Mouse (Mus musculus) liver, postnatal 0 days (tissue): Measurements from ENCODE around the gene Lamp2. TPM values are rescaled to one million over a fixed set of nuclear protein-coding genes. Genes with fewer than 3 reads are reported as not detected.

Experiments used
- ATAC-seq: fragments of 200-750 bp; cut with Nextera tagmentation; 2 replicates; pipeline ENCODE4 v1.8.0; 2017; ENCODE audit warnings: mild to moderate bottlenecking, moderate library complexity
- DNase-seq: peaks from one replicate; pipeline ENCODE4 v3.0.0-alpha.2; 2016
- H3K27ac ChIP-seq: fragments of 300-500 bp; sonication (generic); 2 replicates; pipeline ENCODE4 v1.5.1; 2014; ENCODE audit warnings: antibody characterized with exemption, moderate library complexity, mild to moderate bottlenecking, low read depth
- H3K27me3 ChIP-seq: fragments of 300-500 bp; sonication (generic); 2 replicates; pipeline ENCODE4 v1.6.1; 2014; ENCODE audit warnings: low read length, control low read depth, mixed read lengths; ENCODE audit not compliant: insufficient read depth
- H3K36me3 ChIP-seq: fragments of 300-500 bp; sonication (generic); replicated peaks from 2 replicates; pipeline ENCODE4 v1.6.1; 2014; ENCODE audit warnings: mild to moderate bottlenecking, control low read depth, low read length, moderate library complexity, mixed read lengths; ENCODE audit not compliant: insufficient read depth
- H3K4me1 ChIP-seq: fragments of 300-500 bp; sonication (generic); 2 replicates; pipeline ENCODE4 v1.6.1; 2014; ENCODE audit warnings: antibody characterized with exemption, mild to moderate bottlenecking, control low read depth; ENCODE audit not compliant: insufficient read depth
- H3K4me2 ChIP-seq: fragments of 300-500 bp; sonication (generic); 2 replicates; pipeline ENCODE4 v1.6.1; 2014; ENCODE audit warnings: low read depth, mild to moderate bottlenecking, low read length, moderate library complexity, mixed read lengths
- H3K4me3 ChIP-seq: fragments of 300-500 bp; sonication (generic); 2 replicates; pipeline ENCODE4 v1.5.1; 2014; ENCODE audit warnings: low read depth, low read length
- H3K9ac ChIP-seq: fragments of 300-500 bp; sonication (generic); replicated peaks from 2 replicates; pipeline ENCODE4 v1.6.1; 2014; ENCODE audit warnings: mild to moderate bottlenecking, moderate library complexity
- H3K9me3 ChIP-seq: fragments of 300-500 bp; sonication (generic); 2 replicates; pipeline ENCODE4 v1.6.1; 2016; ENCODE audit warnings: mild to moderate bottlenecking, control low read depth, low read length, mixed read lengths
- CTCF ChIP-seq: sonication (generic); IDR thresholded peaks from 2 replicates; pipeline ENCODE4 v1.5.1; 2016; ENCODE audit warnings: antibody characterized with exemption, low read depth
- EP300 ChIP-seq: IDR thresholded peaks from 2 replicates; pipeline ENCODE4 v1.6.1; 2016; ENCODE audit warnings: antibody characterized with exemption, low read depth, mild to moderate bottlenecking
- WGBS: fragments of 180-500 bp; shearing (Covaris S2); extraction: QIAGEN DNeasy Blood & Tissue Kit; methylation state at CpG from one replicate; pipeline ENCODE4 v1.1.7; 2014; ENCODE audit not compliant: insufficient replicate concordance; 5-methylcytosine and 5-hydroxymethylcytosine counted together
- polyA plus RNA-seq: library from polyadenylated mRNA; unstranded; fragments of >200 nt; fragmentation: Nextera tagmentation; extraction: Ambion mirVana; gene quantifications from 2 replicates; pipeline ENCODE4 v1.2.1, GENCODE M21; 2015

Gene Lamp2
- polyA plus RNA-seq, 1 experiment from 2014 or later: 208 TPM

- Histone ChIP-seq H3K36me3 (peaks cover 13% of the 10 kb centered on the region), H3K27ac (no peak overlapping the region), H3K9me3 (no peaks in the 10 kb centered on the region), H3K9ac (no peak overlapping the region), H3K4me3 (no peak overlapping the region), H3K4me2 (no peak overlapping the region), H3K4me1 (no peaks in the 10 kb centered on the region), H3K27me3 (no peaks in the 10 kb centered on the region)
- TF ChIP-seq CTCF (peak; percentile 84), EP300 (no peak)
- WGBS: 57% methylated on average over 7 of the region's 7 CpGs
- ATAC-seq: no peak
- peak; percentile 65 for DNase-seq
Measured at GRCm38 (mm10) chrX:38438147-38438791, 18.0 kb downstream of the Lamp2 start.

- TF ChIP-seq EP300: no peak
- TF ChIP-seq CTCF: no peak
- H3K36me3 ChIP-seq: peaks cover 12% of the 10 kb centered on the region
- ATAC-seq: no peak
Measured at GRCm38 (mm10) chrX:38429455-38429854, 26.8 kb downstream of the Lamp2 start.

GRCm38 (mm10) chrX:38428818-38429440, 27.3 kb downstream of the Lamp2 start:
- Histone ChIP-seq H3K9ac (no peak overlapping the region), H3K4me2 (no peak overlapping the region), H3K27me3 (no peaks in the 10 kb centered on the region), H3K27ac (no peak overlapping the region), H3K36me3 (peaks cover 12% of the 10 kb centered on the region), H3K4me3 (no peak overlapping the region), H3K9me3 (no peaks in the 10 kb centered on the region), H3K4me1 (no peaks in the 10 kb centered on the region)
- WGBS: 70% methylated on average over 3 of the region's 3 CpGs
- ATAC-seq (no peak), DNase-seq (no peak)
- TF ChIP-seq EP300 (no peak), CTCF (no peak)

More at GRCm38 (mm10) chrX:38429455-38429854, 26.8 kb downstream of the Lamp2 start:
- no peak overlapping the region for H3K9ac ChIP-seq
- H3K4me1 ChIP-seq: no peaks in the 10 kb centered on the region
- WGBS: 82% methylated on average over 4 of the region's 4 CpGs
- H3K27me3 ChIP-seq: no peaks in the 10 kb centered on the region
- no peak for DNase-seq
- H3K27ac ChIP-seq: no peak overlapping the region
- no peaks in the 10 kb centered on the region for H3K9me3 ChIP-seq
- H3K4me2 ChIP-seq: no peak overlapping the region
- H3K4me3 ChIP-seq: no peak overlapping the region

- DNase-seq: no peak
- peaks cover 14% of the 10 kb centered on the region for H3K36me3 ChIP-seq
Measured at GRCm38 (mm10) chrX:38426043-38426442, 30.2 kb downstream of the Lamp2 start.

GRCm38 (mm10) chrX:38423096-38423495, 33.2 kb downstream of the Lamp2 start:
- no peak for ATAC-seq
- H3K9me3 ChIP-seq: no peaks in the 10 kb centered on the region
- H3K4me2 ChIP-seq: no peak overlapping the region
- TF ChIP-seq CTCF (no peak), EP300 (no peak)
- H3K36me3 ChIP-seq: peaks cover 9% of the 10 kb centered on the region
- 73% methylated on average over 3 of the region's 3 CpGs for WGBS
- no peak overlapping the region for H3K27ac ChIP-seq
- DNase-seq: no peak
- no peaks in the 10 kb centered on the region for H3K27me3 ChIP-seq
- no peak overlapping the region for H3K9ac ChIP-seq
- no peaks in the 10 kb centered on the region for H3K4me1 ChIP-seq
- no peak overlapping the region for H3K4me3 ChIP-seq

More at GRCm38 (mm10) chrX:38426043-38426442, 30.2 kb downstream of the Lamp2 start:
- Histone ChIP-seq H3K9me3 (no peaks in the 10 kb centered on the region), H3K4me1 (no peaks in the 10 kb centered on the region), H3K27me3 (no peaks in the 10 kb centered on the region), H3K9ac (no peak overlapping the region), H3K4me3 (no peak overlapping the region), H3K27ac (no peak overlapping the region), H3K4me2 (no peak overlapping the region)
- no peak for TF ChIP-seq EP300
- TF ChIP-seq CTCF: no peak
- peak; percentile 55; the same call in 1 of the 2 replicates for ATAC-seq
- 82% methylated on average over 1 of the region's 1 CpGs for WGBS

- WGBS: 60% methylated on average over 3 of the region's 3 CpGs
- TF ChIP-seq EP300: no peak
- no peak for TF ChIP-seq CTCF
Measured at GRCm38 (mm10) chrX:38422396-38422795, 33.9 kb downstream of the Lamp2 start.

More at GRCm38 (mm10) chrX:38422396-38422795, 33.9 kb downstream of the Lamp2 start:
- Histone ChIP-seq H3K9me3 (no peaks in the 10 kb centered on the region), H3K27ac (no peak overlapping the region), H3K27me3 (no peaks in the 10 kb centered on the region), H3K36me3 (peaks cover 9% of the 10 kb centered on the region), H3K4me3 (no peak overlapping the region), H3K9ac (no peak overlapping the region), H3K4me2 (no peak overlapping the region), H3K4me1 (no peaks in the 10 kb centered on the region)
- ATAC-seq: no peak
- DNase-seq: no peak
